Mouse (Mus musculus): ENCODE data around the gene Lhfpl3.

The Lhfpl3 gene

GRCm38 (mm10) chr5:23140183-23140921, 394.5 kb downstream of the Lhfpl3 start:
- peak; percentile 30 for DNase-seq (ENCODE audit: low read depth, low spot score)

GRCm38 (mm10) chr5:23153210-23153609, 407.4 kb downstream of the Lhfpl3 start:
- DNase-seq (ENCODE audit: low read depth, low spot score) = no peak

- DNase-seq (ENCODE audit: low read depth, low spot score) = no peak
Observed at GRCm38 (mm10) chr5:23154439-23154838, 408.6 kb downstream of the Lhfpl3 start.

GRCm38 (mm10) chr5:23165947-23166350, 420.1 kb downstream of the Lhfpl3 start:
- no peak for DNase-seq (ENCODE audit: low read depth, low spot score)

- no peak for DNase-seq (ENCODE audit: low read depth, low spot score)
Observed at GRCm38 (mm10) chr5:23166658-23167057, 420.8 kb downstream of the Lhfpl3 start.

- no peak for DNase-seq (ENCODE audit: low read depth, low spot score)
Observed at GRCm38 (mm10) chr5:23189633-23190032, 443.8 kb downstream of the Lhfpl3 start.

GRCm38 (mm10) chr5:23196879-23197278, 451.0 kb downstream of the Lhfpl3 start:
- DNase-seq (ENCODE audit: low read depth, low spot score) = no peak

GRCm38 (mm10) chr5:23213086-23213485, 467.2 kb downstream of the Lhfpl3 start:
- no peak for DNase-seq (ENCODE audit: low read depth, low spot score)

- DNase-seq (ENCODE audit: low read depth, low spot score) = no peak
Observed at GRCm38 (mm10) chr5:23214646-23215045, 468.8 kb downstream of the Lhfpl3 start.

- DNase-seq (ENCODE audit: low read depth, low spot score) = no peak
Observed at GRCm38 (mm10) chr5:23219655-23220054, 473.8 kb downstream of the Lhfpl3 start.

GRCm38 (mm10) chr5:23224759-23225536, 479.1 kb downstream of the Lhfpl3 start:
- DNase-seq (ENCODE audit: low read depth, low spot score) = peak; percentile 84

- DNase-seq (ENCODE audit: low read depth, low spot score) = no peak
Observed at GRCm38 (mm10) chr5:23225621-23226020, 479.8 kb downstream of the Lhfpl3 start.

- DNase-seq (ENCODE audit: low read depth, low spot score) = no peak
Observed at GRCm38 (mm10) chr5:23226753-23227152, 480.9 kb downstream of the Lhfpl3 start.

GRCm38 (mm10) chr5:23246974-23247373, 501.1 kb downstream of the Lhfpl3 start:
- peak; percentile 48 for DNase-seq (ENCODE audit: low read depth, low spot score)

- DNase-seq (ENCODE audit: low read depth, low spot score) = no peak
Observed at GRCm38 (mm10) chr5:23247784-23248183, 501.9 kb downstream of the Lhfpl3 start.

- no peak for DNase-seq (ENCODE audit: low read depth, low spot score)
Observed at GRCm38 (mm10) chr5:23248303-23248702, 502.4 kb downstream of the Lhfpl3 start.

GRCm38 (mm10) chr5:23249896-23250875, 504.3 kb downstream of the Lhfpl3 start:
- no peak for DNase-seq (ENCODE audit: low read depth, low spot score)

GRCm38 (mm10) chr5:23251462-23252224, 505.8 kb downstream of the Lhfpl3 start:
- DNase-seq (ENCODE audit: low read depth, low spot score) = peak; percentile 21

GRCm38 (mm10) chr5:23255816-23256418, 510.1 kb downstream of the Lhfpl3 start:
- no peak for DNase-seq (ENCODE audit: low read depth, low spot score)

- no peak for DNase-seq (ENCODE audit: low read depth, low spot score)
Observed at GRCm38 (mm10) chr5:23273309-23273708, 527.5 kb downstream of the Lhfpl3 start.
